Mouse (Mus musculus): Measurements from ENCODE around the gene Mrps24.

- TF ChIP-seq POLR2A (IDR thresholded peaks at IDR 0.05; ENCODE audit: low read depth, low read length) (no peak), CTCF (conservative IDR thresholded peaks at IDR 0.05; ENCODE audit: insufficient read depth, insufficient read length, low read depth, low read length) (no peak)
These were observed 18.8 kb upstream of the Mrps24 start for GRCm38 (mm10) chr11:5734323-5734722.

All from kidney, adult 2 months (tissue).